Mouse (Mus musculus): ENCODE measurements around the gene Gm28998.
"Not testable (repeated sequence)": the region's sequence is repeated elsewhere in the genome, so short reads cannot be mapped to it uniquely, and the experiment has no call there.

Gene Gm28998

GRCm38 (mm10) chrY:7253487-7253886 is at the start of gene Gm28998:
Gene Gm28998, plus strand, starts transcription at chrY:7253787.
- DNase-seq (ENCODE audit: extremely low read depth, low read depth): not testable (repeated sequence)

All from MEL-GATA-1-ER (cell line).